Mouse (Mus musculus) kidney, postnatal 0 days (tissue): ENCODE measurements at regions not wholly inside any gene's neighbourhood (a gene's known extent, or its start where the extent isn't known, plus 50 kb on each side); places are given as distances from the start of the nearest gene placed in this dataset.
A peak's percentile ranks its signal among the peaks of the same experiment; 100 is the strongest.

ENCODE experiments used
- ATAC-seq: fragments of 200-750 bp; cut with Nextera tagmentation; replicated peaks from 2 replicates; pipeline ENCODE4 v1.8.0; 2017; ENCODE audit warnings: low read depth, moderate number of reproducible peaks, moderate TSS enrichment, moderate library complexity; ENCODE audit not compliant: low FRiP score
- DNase-seq: peaks from one replicate; pipeline ENCODE4 v3.0.0-alpha.2; 2016; ENCODE audit warnings: low spot score
- H3K27ac ChIP-seq: fragments of 300-500 bp; sonication (generic); 2 replicates; pipeline ENCODE4 v1.5.1; 2014; ENCODE audit warnings: mild to moderate bottlenecking
- H3K27me3 ChIP-seq: fragments of 300-500 bp; sonication (generic); 2 replicates; pipeline ENCODE4 v1.6.1; 2014; ENCODE audit warnings: low read length, mixed read lengths; ENCODE audit not compliant: insufficient read depth
- H3K36me3 ChIP-seq: fragments of 300-500 bp; sonication (generic); 2 replicates; pipeline ENCODE4 v1.6.1; 2014; ENCODE audit warnings: low read length, mixed read lengths; ENCODE audit not compliant: insufficient read depth
- H3K4me1 ChIP-seq: fragments of 300-500 bp; sonication (generic); replicated peaks from 2 replicates; pipeline ENCODE4 v1.6.1; 2014; ENCODE audit warnings: antibody characterized with exemption, low read length, mixed read lengths; ENCODE audit not compliant: insufficient read depth
- H3K4me2 ChIP-seq: fragments of 300-500 bp; sonication (generic); 2 replicates; pipeline ENCODE4 v1.6.1; 2014; ENCODE audit warnings: mild to moderate bottlenecking, low read length, moderate library complexity, mixed read lengths
- H3K4me3 ChIP-seq: fragments of 300-500 bp; sonication (generic); replicated peaks from 2 replicates; pipeline ENCODE4 v1.5.1; 2014; ENCODE audit warnings: low read depth, low read length
- H3K9ac ChIP-seq: fragments of 300-500 bp; sonication (generic); 2 replicates; pipeline ENCODE4 v1.6.1; 2014; ENCODE audit warnings: low read depth, low read length
- H3K9me3 ChIP-seq: fragments of 300-500 bp; sonication (generic); replicated peaks from 2 replicates; pipeline ENCODE4 v1.6.1; 2016; ENCODE audit warnings: low read length, inconsistent platforms, mixed read lengths
- CTCF ChIP-seq: IDR thresholded peaks from 2 replicates; pipeline ENCODE4 v1.5.1; 2016; ENCODE audit warnings: antibody characterized with exemption, low read depth, mild to moderate bottlenecking, moderate library complexity
- WGBS: fragments of 180-500 bp; shearing (Covaris S2); extraction: QIAGEN DNeasy Blood & Tissue Kit; methylation state at CpG from one replicate; pipeline ENCODE4 v1.1.7; 2014; 5-methylcytosine and 5-hydroxymethylcytosine counted together

DNA sequence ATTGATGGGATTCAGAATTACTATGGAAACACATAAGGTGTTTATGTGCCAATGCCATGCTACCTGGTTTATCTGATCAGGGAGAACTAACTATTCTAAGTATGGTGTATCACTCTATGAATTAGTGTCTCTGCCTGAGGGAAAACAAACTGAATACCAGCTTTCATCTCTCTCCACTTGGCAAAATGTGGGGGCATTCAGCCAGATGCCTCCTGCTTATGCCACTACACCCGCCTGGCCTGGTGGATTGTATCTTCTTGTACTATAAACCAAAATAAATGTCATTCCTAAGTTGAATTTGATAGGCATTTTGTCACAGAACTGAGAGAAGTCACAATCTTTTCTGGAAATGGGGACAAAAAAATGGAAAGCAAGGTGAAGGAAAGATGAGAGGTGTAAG is 450.6 kb downstream of the Nuf2 start:
- DNase-seq = no peak
- H3K9me3 ChIP-seq = no peaks in the 10 kb centered on the region
- H3K4me2 ChIP-seq = no peak overlapping the region
- 95% methylated on average over 1 of the region's 1 CpGs for WGBS
- H3K4me3 ChIP-seq = no peak overlapping the region
- ATAC-seq = no peak
- TF ChIP-seq CTCF = no peak
- no peak overlapping the region for H3K27ac ChIP-seq
- H3K27me3 ChIP-seq = no peaks in the 10 kb centered on the region
- H3K9ac ChIP-seq = no peak overlapping the region
- H3K36me3 ChIP-seq = no peaks in the 10 kb centered on the region
- H3K4me1 ChIP-seq = no peaks in the 10 kb centered on the region

DNA sequence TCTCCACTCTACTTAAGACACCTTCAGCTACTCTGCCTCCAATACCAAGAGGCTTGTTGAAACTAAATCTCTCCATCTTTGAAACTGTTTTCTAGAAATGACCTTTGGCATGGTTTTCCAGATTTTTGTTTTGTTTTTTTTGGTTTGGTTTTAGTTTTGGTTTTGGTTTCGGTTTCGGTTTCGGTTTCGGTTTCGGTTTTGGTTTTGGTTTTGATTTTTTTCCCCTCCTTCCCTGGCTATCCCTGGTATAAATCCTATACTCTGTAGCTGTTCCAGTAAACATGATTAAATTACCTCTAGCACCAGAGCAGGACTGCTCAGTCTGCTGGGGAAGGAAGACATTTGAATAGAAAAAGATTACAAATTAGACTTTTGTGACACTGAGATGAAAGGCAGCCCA is 454.0 kb downstream of the Nuf2 start:
- 93% methylated on average over 5 of the region's 5 CpGs for WGBS
- Histone ChIP-seq H3K36me3 (no peaks in the 10 kb centered on the region), H3K4me1 (no peaks in the 10 kb centered on the region), H3K27me3 (no peaks in the 10 kb centered on the region), H3K9ac (no peak overlapping the region), H3K27ac (no peak overlapping the region), H3K4me2 (no peak overlapping the region), H3K9me3 (no peaks in the 10 kb centered on the region), H3K4me3 (no peak overlapping the region)
- ATAC-seq (no peak), DNase-seq (no peak)
- no peak for TF ChIP-seq CTCF

DNA sequence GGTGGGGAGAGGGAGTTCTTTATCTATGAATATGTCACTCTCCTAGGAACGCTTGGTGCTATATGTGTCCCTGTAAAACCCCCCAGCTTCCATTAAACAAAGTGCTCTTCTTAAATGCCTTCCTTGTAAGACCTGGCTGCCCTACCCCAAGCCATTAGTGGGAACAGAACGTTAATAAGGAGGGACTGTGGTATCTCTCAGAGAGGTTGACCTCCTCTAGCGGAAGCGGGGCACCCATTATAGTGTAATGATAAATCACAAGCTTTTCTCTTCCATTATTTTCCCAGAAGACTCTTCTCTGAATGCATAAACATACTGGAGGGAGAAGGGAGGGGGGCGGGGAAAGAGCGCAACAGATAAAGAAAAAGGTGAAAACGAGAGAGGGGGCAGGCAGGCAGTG is 455.3 kb downstream of the Nuf2 start:
- H3K36me3 ChIP-seq = no peaks in the 10 kb centered on the region

DNA sequence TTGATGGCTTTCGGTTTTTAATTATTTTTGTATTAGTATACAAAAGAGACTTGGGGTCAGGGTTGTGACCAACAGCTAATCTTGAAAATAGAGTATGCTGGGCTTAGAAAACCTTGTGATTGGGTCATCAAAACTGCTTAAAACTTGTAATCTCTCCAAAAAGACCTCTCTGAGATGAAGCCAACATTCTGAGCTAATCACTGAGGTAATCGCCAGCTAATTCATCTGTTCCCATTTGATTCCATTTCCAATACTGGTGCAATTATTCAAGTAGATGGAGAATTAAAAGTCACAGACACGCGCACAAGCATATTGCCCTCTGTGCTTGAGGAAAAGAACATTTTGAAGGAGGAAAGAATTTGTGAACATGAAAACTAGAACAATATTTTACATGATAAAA is 459.9 kb downstream of the Nuf2 start:
- Histone ChIP-seq H3K4me1 (no peaks in the 10 kb centered on the region), H3K9ac (no peak overlapping the region), H3K27me3 (no peaks in the 10 kb centered on the region), H3K4me3 (no peak overlapping the region), H3K27ac (no peak overlapping the region), H3K4me2 (no peak overlapping the region), H3K9me3 (no peaks in the 10 kb centered on the region), H3K36me3 (no peaks in the 10 kb centered on the region)
- no peak for ATAC-seq
- TF ChIP-seq CTCF = no peak
- WGBS = 96% methylated on average over 4 of the region's 4 CpGs
- DNase-seq = no peak

More for the DNA sequence above, 455.3 kb downstream of the Nuf2 start:
- H3K9me3 ChIP-seq = no peaks in the 10 kb centered on the region
- H3K9ac ChIP-seq = no peak overlapping the region
- 0 out of 2 replicates have a peak overlapping the region, but pooled peaks have one; percentile 8 for H3K4me2 ChIP-seq
- H3K4me3 ChIP-seq = no peak overlapping the region
- H3K4me1 ChIP-seq = no peaks in the 10 kb centered on the region
- 55% methylated on average over 7 of the region's 7 CpGs for WGBS
- no peak for ATAC-seq
- no peak for TF ChIP-seq CTCF
- DNase-seq = no peak
- H3K27ac ChIP-seq = no peak overlapping the region
- no peaks in the 10 kb centered on the region for H3K27me3 ChIP-seq

DNA sequence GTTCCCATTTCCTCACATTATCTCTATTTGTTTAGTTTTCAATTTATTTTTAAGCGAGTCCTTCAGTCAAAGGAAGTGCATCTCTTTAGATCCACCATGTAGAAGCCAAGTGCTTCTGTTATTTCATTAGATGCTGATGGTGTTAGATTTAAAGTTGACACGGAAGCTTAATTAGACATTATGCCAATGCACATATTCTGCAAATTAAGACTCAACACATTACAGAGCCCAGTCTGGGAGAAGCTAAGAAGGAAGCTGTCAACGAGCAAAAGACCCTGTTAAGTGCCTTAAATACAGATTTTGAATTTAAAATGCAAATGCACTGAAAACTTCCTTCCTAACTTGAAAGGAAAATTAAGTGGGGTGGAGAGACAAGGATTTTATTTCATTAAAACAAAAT is 461.6 kb downstream of the Nuf2 start:
- TF ChIP-seq CTCF = no peak
- Histone ChIP-seq H3K9ac (no peak overlapping the region), H3K4me3 (no peak overlapping the region), H3K27ac (no peak overlapping the region), H3K4me2 (no peak overlapping the region), H3K4me1 (no peaks in the 10 kb centered on the region), H3K36me3 (no peaks in the 10 kb centered on the region), H3K27me3 (no peaks in the 10 kb centered on the region), H3K9me3 (no peaks in the 10 kb centered on the region)
- DNase-seq (no peak), ATAC-seq (no peak)
- 90% methylated on average over 3 of the region's 3 CpGs for WGBS

DNA sequence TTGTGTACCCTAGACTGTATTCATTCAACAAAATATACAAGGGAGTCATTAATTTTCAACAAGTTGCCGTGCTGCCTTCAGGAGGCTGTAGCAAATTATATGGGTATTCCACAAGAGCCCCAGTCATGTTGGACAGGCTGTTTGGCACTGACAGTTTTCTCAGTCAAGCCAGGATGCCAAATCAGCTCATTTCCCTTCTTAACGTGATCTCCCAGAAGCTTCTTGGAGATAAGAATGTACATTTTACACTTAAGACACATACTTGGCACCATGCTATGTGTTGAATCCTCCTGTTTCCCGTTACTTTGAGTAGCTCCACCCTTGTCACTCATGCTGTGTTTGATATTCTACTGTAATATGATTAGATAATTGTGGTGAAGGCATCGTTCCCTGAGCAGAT is 464.5 kb downstream of the Nuf2 start:
- no peak for TF ChIP-seq CTCF
- H3K4me1 ChIP-seq = no peaks in the 10 kb centered on the region
- H3K9me3 ChIP-seq = no peaks in the 10 kb centered on the region
- H3K36me3 ChIP-seq = no peaks in the 10 kb centered on the region
- no peak overlapping the region for H3K4me2 ChIP-seq
- ATAC-seq = no peak
- H3K27ac ChIP-seq = no peak overlapping the region
- no peak overlapping the region for H3K9ac ChIP-seq
- H3K27me3 ChIP-seq = no peaks in the 10 kb centered on the region
- 52% methylated on average over 4 of the region's 4 CpGs for WGBS
- DNase-seq = peak; percentile 28
- H3K4me3 ChIP-seq = no peak overlapping the region

DNA sequence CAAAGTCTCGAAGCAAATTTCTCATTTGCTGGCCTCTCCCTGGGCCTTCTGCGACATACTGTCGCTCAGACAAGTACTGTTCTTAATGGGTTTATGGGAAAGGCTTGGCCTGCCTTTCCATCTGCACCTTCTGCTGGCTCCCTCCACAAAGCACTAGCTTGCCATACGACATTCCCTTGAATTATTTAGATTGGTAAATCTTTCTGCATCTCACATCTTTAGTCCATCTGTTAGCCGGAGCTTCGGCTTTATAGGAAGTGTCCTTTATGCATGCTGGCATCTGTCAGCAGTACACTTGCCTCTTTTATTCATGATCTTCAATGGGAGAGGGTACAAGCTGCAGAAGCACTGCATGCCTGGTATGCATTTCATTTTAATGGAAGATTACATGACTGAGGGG is 470.6 kb downstream of the Nuf2 start:
- TF ChIP-seq CTCF = no peak
- Histone ChIP-seq H3K27me3 (no peaks in the 10 kb centered on the region), H3K9me3 (no peaks in the 10 kb centered on the region), H3K27ac (no peak overlapping the region), H3K4me1 (no peaks in the 10 kb centered on the region), H3K4me3 (no peak overlapping the region), H3K36me3 (no peaks in the 10 kb centered on the region), H3K4me2 (no peak overlapping the region), H3K9ac (no peak overlapping the region)
- DNase-seq (no peak), ATAC-seq (no peak)
- 76% methylated on average over 6 of the region's 6 CpGs for WGBS
